Mouse (Mus musculus) G1E (cell line): ENCODE data around the gene Pfas. TPM values are rescaled to one million over a fixed set of nuclear protein-coding genes. Genes with fewer than 3 reads are reported as not detected.
A peak's percentile ranks its signal among the peaks of the same experiment; 100 is the strongest.

Experiments used
- ATAC-seq: 2 replicates; pipeline ENCODE4 v1.8.0; 2016; ENCODE audit warnings: mild to moderate bottlenecking; ENCODE audit not compliant: insufficient number of reproducible peaks, poor library complexity, low FRiP score, severe bottlenecking; ENCODE audit errors: extremely low read depth
- DNase-seq: peaks from one replicate; pipeline ENCODE4 v3.0.0; 2012; ENCODE audit warnings: low spot score
- H3K27me3 ChIP-seq: 2 replicates; pipeline ENCODE4 v1.6.1; 2012; ENCODE audit warnings: mild to moderate bottlenecking, low read length, inconsistent platforms; ENCODE audit not compliant: insufficient read depth
- H3K36me3 ChIP-seq: replicated peaks from 2 replicates; pipeline ENCODE3; 2012; ENCODE audit warnings: mild to moderate bottlenecking, inconsistent platforms
- H3K4me1 ChIP-seq: 2 replicates; pipeline ENCODE4 v1.6.1; 2012; ENCODE audit warnings: low read depth, low read length, inconsistent platforms, mixed read lengths; ENCODE audit not compliant: insufficient read depth
- H3K4me3 ChIP-seq: 2 replicates; pipeline ENCODE4 v1.5.1; 2012; ENCODE audit warnings: low read depth, mild to moderate bottlenecking, inconsistent platforms, low read length, moderate library complexity, mixed read lengths
- H3K9me3 ChIP-seq: replicated peaks from 2 replicates; pipeline ENCODE4 v1.6.1; 2012; ENCODE audit warnings: inconsistent platforms
- CTCF ChIP-seq: IDR thresholded peaks from 2 replicates; pipeline ENCODE4 v1.5.1; 2012; ENCODE audit warnings: low read depth, low read length, inconsistent platforms, mixed read lengths
- GATA1 ChIP-seq: IDR thresholded peaks from 2 replicates; pipeline ENCODE4 v1.6.1; 2012; ENCODE audit warnings: borderline replicate concordance, low read length, inconsistent platforms, mixed read lengths
- GATA2 ChIP-seq: IDR thresholded peaks from 2 replicates; pipeline ENCODE4 v1.6.1; 2012; ENCODE audit warnings: low read depth, low read length, inconsistent platforms, borderline replicate concordance
- POLR2AphosphoS5 ChIP-seq: IDR thresholded peaks from 2 replicates; pipeline ENCODE4 v1.6.1; 2012; ENCODE audit warnings: low read depth, low read length, inconsistent platforms; ENCODE audit not compliant: insufficient replicate concordance
- TAL1 ChIP-seq: conservative IDR thresholded peaks from 2 replicates; pipeline ENCODE4 v1.6.1; 2012; ENCODE audit warnings: low read depth, low read length, inconsistent platforms, mixed read lengths
- polyA plus RNA-seq: library from polyadenylated mRNA; stranded (reverse); fragments of >175 nt; gene quantifications from 2 replicates; pipeline ENCODE4 v1.2.3, GENCODE M21; 2012
- total RNA-seq, 2 experiments: library from RNA; stranded (forward) in 1 of 2; stranded (reverse) in 1 of 2; fragments of 200-1000 nt in 1 of 2; fragments of >200 nt in 1 of 2; fragmentation: Nextera tagmentation in 1 of 2; gene quantifications; 2 replicates each; pipeline ENCODE4 v1.2.3; 2014 to 2017

The Pfas gene
- total and polyA plus RNA-seq, 3 experiments = 36.2 to 107 (median 62.8) TPM

- H3K4me1 ChIP-seq = peaks cover 3% of the 10 kb centered on the region; the same call in 1 of the 2 replicates
- no peaks in the 10 kb centered on the region for H3K9me3 ChIP-seq
- H3K4me3 ChIP-seq = no peak overlapping the region
- ATAC-seq = no peak
- DNase-seq = no peak
- peaks cover 98% of the 10 kb centered on the region for H3K36me3 ChIP-seq
- TF ChIP-seq GATA1 (no peak), CTCF (no peak), TAL1 (no peak), POLR2AphosphoS5 (no peak), GATA2 (no peak)
- H3K27me3 ChIP-seq = no peaks in the 10 kb centered on the region
These were observed 13.9 kb downstream of the Pfas start for GRCm38 (mm10) chr11:68994377-68994776.

- Histone ChIP-seq H3K9me3 (no peaks in the 10 kb centered on the region), H3K27me3 (no peaks in the 10 kb centered on the region), H3K4me1 (peaks cover 3% of the 10 kb centered on the region; the same call in 1 of the 2 replicates), H3K36me3 (peaks cover 98% of the 10 kb centered on the region), H3K4me3 (no peak overlapping the region)
- DNase-seq = no peak
- TF ChIP-seq GATA2 (no peak), TAL1 (no peak), GATA1 (no peak), CTCF (no peak), POLR2AphosphoS5 (no peak)
- ATAC-seq = no peak
These were observed 15.1 kb downstream of the Pfas start for GRCm38 (mm10) chr11:68993122-68993521.

GRCm38 (mm10) chr11:68988341-68988740 lies 19.9 kb downstream of the Pfas start:
- Histone ChIP-seq H3K4me3 (no peak overlapping the region), H3K36me3 (peaks cover 84% of the 10 kb centered on the region), H3K27me3 (no peaks in the 10 kb centered on the region), H3K9me3 (no peaks in the 10 kb centered on the region), H3K4me1 (peaks cover 3% of the 10 kb centered on the region; the same call in 1 of the 2 replicates)
- DNase-seq (no peak), ATAC-seq (no peak)
- no peak for TF ChIP-seq GATA1
- no peak for TF ChIP-seq CTCF
- TF ChIP-seq GATA2 = no peak
- TF ChIP-seq TAL1 = no peak
- TF ChIP-seq POLR2AphosphoS5 = no peak

GRCm38 (mm10) chr11:68987365-68987882 lies 20.8 kb downstream of the Pfas start:
- TF ChIP-seq TAL1 = no peak
- no peak for ATAC-seq
- Histone ChIP-seq H3K27me3 (no peaks in the 10 kb centered on the region), H3K9me3 (no peaks in the 10 kb centered on the region), H3K4me3 (no peak overlapping the region), H3K36me3 (peaks cover 75% of the 10 kb centered on the region), H3K4me1 (peaks cover 4% of the 10 kb centered on the region)
- DNase-seq = no peak

GRCm38 (mm10) chr11:68982639-68983369 lies 25.5 kb downstream of the Pfas start:
- peak; percentile 26 for DNase-seq
- ATAC-seq = no peak
- TF ChIP-seq CTCF (peak; percentile 56), POLR2AphosphoS5 (no peak)

GRCm38 (mm10) chr11:68980919-68981318 lies 27.3 kb downstream of the Pfas start:
- H3K27me3 ChIP-seq = peaks cover 5% of the 10 kb centered on the region; the same call in 1 of the 2 replicates
- H3K4me1 ChIP-seq = peaks cover 9% of the 10 kb centered on the region
- ATAC-seq (no peak), DNase-seq (no peak)
- TF ChIP-seq CTCF (no peak), GATA2 (no peak), POLR2AphosphoS5 (no peak), TAL1 (no peak), GATA1 (no peak)
- H3K36me3 ChIP-seq = peaks cover 12% of the 10 kb centered on the region
- H3K4me3 ChIP-seq = no peak overlapping the region
- no peaks in the 10 kb centered on the region for H3K9me3 ChIP-seq

More at GRCm38 (mm10) chr11:68982639-68983369, 25.5 kb downstream of the Pfas start:
- H3K27me3 ChIP-seq = 0 out of 2 replicates have a peak, but pooled peaks cover 2% of the 10 kb centered on the region
- no peaks in the 10 kb centered on the region for H3K9me3 ChIP-seq
- peaks cover 30% of the 10 kb centered on the region for H3K36me3 ChIP-seq
- peaks cover 9% of the 10 kb centered on the region for H3K4me1 ChIP-seq
- H3K4me3 ChIP-seq = no peak overlapping the region

GRCm38 (mm10) chr11:68979320-68979733 lies 28.9 kb downstream of the Pfas start:
- ATAC-seq = no peak
- DNase-seq = no peak
- TF ChIP-seq GATA1 (no peak), POLR2AphosphoS5 (no peak), GATA2 (no peak), TAL1 (no peak), CTCF (no peak)
- Histone ChIP-seq H3K4me3 (no peak overlapping the region), H3K9me3 (no peaks in the 10 kb centered on the region), H3K27me3 (peaks cover 6% of the 10 kb centered on the region), H3K4me1 (peaks cover 9% of the 10 kb centered on the region), H3K36me3 (no peaks in the 10 kb centered on the region)
